Mouse (Mus musculus): ENCODE measurements at regions not wholly inside any gene's neighbourhood (a gene's known extent, or its start where the extent isn't known, plus 50 kb on each side); places are given as distances from the start of the nearest gene placed in this dataset.

GRCm38 (mm10) chr12:68683176-68683575 lies 475.8 kb downstream of the Rps29 start:
- no peak for DNase-seq (ENCODE audit: low spot score)

DNA sequence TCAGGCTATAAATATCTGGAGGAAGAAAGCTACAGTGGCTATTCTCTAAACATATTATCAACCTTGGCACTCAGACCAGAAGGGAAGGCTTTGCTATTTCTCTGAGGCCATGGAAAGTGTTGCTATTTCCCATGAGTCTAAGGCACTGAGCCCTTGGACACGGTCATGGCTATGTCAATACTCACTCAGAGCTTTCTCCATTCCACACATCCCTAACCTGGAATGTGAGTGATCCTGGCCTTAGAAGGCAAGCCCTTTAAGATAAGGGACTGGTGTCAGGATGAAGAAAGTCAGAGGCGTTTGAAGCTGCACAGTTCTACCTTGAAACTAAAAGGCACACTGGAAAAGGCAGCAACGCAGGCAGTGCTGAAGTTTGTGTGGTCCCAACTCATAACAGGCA lies 478.3 kb downstream of the Rps29 start:
- no peak for DNase-seq (ENCODE audit: low spot score)

- DNase-seq (ENCODE audit: low spot score): no peak
These were observed 482.8 kb downstream of the Rps29 start for GRCm38 (mm10) chr12:68676096-68676775.

DNA sequence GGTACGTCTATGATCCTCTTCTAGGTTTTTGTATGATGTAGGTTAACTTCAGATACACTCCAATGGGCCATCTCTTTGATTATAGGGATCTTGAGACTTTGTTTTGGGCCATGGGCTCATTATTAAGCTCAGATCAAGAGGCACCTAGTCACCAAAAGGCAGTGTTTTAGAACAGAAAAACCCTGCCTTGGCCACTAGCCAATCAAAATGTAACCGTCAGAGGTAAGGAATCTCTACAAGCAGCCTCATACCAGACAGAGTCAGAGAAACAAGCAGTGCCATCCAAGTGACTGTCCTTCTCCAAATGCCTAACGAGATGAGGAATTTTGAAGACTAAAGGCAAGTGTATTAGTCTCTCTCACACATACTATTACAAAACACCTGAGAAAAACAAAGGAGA lies 487.0 kb downstream of the Rps29 start:
- DNase-seq (ENCODE audit: low spot score): no peak

- no peak for DNase-seq (ENCODE audit: low spot score)
These were observed 512.9 kb downstream of the Rps29 start for GRCm38 (mm10) chr12:68645901-68646585.

- DNase-seq (ENCODE audit: low spot score): no peak
These were observed 515.3 kb downstream of the Rps29 start for GRCm38 (mm10) chr12:68643671-68644070.

GRCm38 (mm10) chr12:68632441-68632840 lies 526.5 kb downstream of the Rps29 start:
- no peak for DNase-seq (ENCODE audit: low spot score)

GRCm38 (mm10) chr12:68618337-68618736 lies 540.6 kb downstream of the Rps29 start:
- DNase-seq (ENCODE audit: low spot score): no peak

- DNase-seq (ENCODE audit: low spot score): no peak
These were observed 553.5 kb downstream of the Rps29 start for GRCm38 (mm10) chr12:68605417-68606000.

DNA sequence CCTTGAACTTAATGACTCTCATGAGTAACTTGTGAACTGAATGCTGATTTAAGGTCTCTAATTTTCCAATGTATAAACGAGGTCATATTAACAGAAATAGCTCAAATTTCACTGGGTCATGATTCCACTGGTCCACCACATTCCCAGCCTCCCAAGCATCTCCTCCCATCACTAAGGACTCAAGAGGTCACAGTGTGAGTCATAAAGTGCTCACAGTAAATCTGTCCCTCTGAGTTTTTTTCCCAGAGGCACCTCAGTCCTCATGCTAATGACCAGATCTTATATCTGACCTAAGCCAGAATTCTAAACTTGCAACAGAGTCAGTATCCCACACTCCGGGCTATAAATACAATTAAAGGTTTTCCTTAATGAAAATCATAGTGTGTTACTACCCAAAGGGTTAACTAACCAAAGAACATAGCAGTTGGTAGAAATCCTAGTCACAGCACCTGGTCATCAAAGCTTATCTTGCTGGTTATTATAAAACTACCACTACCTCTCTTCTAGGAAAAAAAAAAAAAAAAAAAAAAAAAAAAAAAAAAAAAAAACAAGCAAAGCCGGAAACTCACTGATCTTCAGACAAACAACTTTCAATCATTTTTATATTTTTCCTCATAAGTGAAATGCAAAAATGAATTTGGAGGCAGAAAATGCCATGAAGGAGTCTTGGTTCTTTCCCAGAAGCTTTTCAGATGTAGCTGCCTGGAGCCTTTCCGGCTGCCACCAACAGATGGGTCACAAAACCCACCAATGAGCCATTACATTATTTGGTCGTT lies 554.3 kb downstream of the Rps29 start:
- no peak for DNase-seq (ENCODE audit: low spot score)

- DNase-seq (ENCODE audit: low spot score): no peak
These were observed 556.3 kb downstream of the Rps29 start for GRCm38 (mm10) chr12:68602682-68603081.

GRCm38 (mm10) chr12:68601366-68601765 lies 557.6 kb downstream of the Rps29 start:
- DNase-seq (ENCODE audit: low spot score): no peak

DNA sequence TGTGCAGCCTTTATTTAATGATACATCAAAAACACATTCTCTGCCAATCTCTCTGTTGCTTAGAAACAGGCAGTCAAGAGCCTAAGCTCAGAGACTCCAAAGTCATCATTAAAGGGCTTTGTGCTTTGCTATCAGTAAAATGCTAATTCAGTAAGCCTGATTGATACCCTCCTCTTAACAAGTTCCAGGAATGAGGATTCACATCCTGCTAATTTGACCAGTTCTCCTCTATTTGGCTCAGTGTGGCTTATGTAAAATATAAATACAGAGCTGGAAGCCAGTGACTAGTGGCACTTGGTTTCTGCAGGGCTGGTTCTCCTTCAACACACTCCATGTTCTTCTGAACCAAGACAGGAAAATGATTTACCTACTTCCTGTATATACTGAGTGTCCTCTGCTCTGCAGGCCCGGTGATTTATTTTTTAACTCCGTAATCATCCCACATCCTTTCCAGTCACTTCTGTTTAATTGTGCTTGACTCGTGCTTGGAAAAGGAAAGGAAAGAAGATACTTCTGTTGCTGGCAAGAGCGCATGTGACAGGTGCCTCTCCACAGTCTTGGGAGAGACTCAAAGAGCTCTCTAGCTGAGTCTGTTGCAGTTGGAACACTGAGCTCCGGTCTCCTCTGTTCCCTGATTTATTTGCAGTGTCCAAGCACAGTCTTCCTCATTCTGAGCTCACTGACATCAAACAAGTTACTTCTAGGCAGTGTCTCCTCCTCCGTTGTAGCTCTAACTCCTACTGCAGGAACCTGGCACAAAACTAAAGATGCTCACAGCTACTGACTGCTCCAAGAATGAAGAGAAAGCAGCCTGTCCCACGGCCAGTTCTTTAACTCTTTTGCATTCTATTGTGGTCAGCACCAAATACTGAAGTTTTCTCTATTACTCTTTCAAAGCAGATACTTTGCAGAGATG lies 559.0 kb downstream of the Rps29 start:
- no peak for DNase-seq (ENCODE audit: low spot score)

- no peak for DNase-seq (ENCODE audit: low spot score)
These were observed 559.9 kb downstream of the Rps29 start for GRCm38 (mm10) chr12:68599016-68599616.

GRCm38 (mm10) chr12:68585524-68585872 lies 573.5 kb downstream of the Rps29 start:
- DNase-seq (ENCODE audit: low spot score): no peak

- peak; percentile 1 for DNase-seq (ENCODE audit: low spot score)
These were observed 574.0 kb downstream of the Rps29 start for GRCm38 (mm10) chr12:68584786-68585523.

DNA sequence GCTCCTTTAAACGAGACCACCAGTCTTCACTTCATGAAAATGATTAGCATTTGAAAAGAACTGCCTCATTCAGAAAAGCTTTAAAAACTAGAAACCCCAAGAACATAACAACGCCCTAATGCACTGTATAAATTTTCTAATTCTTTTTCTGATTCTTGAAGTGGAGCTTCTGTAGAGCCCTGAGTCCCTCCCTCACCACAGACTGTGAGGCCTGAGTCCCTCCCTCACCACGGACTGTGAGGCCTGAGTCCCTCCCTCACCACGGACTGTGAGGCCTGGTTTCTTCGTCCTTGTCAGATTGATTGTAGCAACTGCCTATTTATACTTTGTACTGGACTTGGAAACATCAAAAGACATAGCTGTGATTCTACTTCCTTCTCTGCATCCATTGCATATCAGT lies 579.1 kb downstream of the Rps29 start:
- no peak for DNase-seq (ENCODE audit: low spot score)

- no peak for DNase-seq (ENCODE audit: low spot score)
These were observed 581.5 kb downstream of the Rps29 start for GRCm38 (mm10) chr12:68577453-68577852.

DNA sequence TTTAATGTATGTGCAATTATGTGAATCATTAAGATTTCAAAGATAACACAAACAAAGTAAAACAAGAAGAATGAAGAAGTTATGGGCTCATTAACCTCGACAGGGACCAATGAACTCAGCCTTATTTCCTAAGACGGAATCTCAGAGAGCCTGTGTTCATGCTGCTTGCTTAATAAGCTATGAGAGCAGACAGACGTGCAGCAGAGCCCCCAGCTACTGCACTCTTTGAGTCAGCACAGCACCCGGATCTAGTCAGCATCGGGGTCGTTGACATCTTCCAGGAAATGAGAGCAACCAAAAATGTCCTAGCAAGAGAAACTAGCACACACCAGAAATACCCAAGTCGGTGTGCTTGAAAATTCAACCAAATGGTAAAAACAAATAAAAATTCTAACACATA lies 582.1 kb downstream of the Rps29 start:
- no peak for DNase-seq (ENCODE audit: low spot score)

- no peak for DNase-seq (ENCODE audit: low spot score)
These were observed 603.9 kb downstream of the Rps29 start for GRCm38 (mm10) chr12:68554943-68555627.

Measured in ovary, postnatal 14 days (tissue).